Mouse (Mus musculus) G1E-ER4 (cell line): ENCODE results near the gene Ezh2. TPM values are rescaled to one million over a fixed set of nuclear protein-coding genes. Genes with fewer than 3 reads are reported as not detected.

Experiments
- GATA1 ChIP-seq: IDR thresholded peaks from one replicate; pipeline ENCODE4 v1.8.0; 2012; ENCODE audit warnings: low read length, inconsistent platforms
- polyA plus RNA-seq: library from polyadenylated mRNA; stranded (reverse); fragments of >175 nt; gene quantifications from 2 replicates; pipeline ENCODE4 v1.2.3, GENCODE M21; 2012

The Ezh2 gene
- 48.6 and 63.3 TPM in 2 replicates for polyA plus RNA-seq

GRCm38 (mm10) chr6:47594926-47595623 lies at the start of gene Ezh2:
TSS of gene Ezh2 (minus strand) at chr6:47595341.
- TF ChIP-seq GATA1: no peak

DNA sequence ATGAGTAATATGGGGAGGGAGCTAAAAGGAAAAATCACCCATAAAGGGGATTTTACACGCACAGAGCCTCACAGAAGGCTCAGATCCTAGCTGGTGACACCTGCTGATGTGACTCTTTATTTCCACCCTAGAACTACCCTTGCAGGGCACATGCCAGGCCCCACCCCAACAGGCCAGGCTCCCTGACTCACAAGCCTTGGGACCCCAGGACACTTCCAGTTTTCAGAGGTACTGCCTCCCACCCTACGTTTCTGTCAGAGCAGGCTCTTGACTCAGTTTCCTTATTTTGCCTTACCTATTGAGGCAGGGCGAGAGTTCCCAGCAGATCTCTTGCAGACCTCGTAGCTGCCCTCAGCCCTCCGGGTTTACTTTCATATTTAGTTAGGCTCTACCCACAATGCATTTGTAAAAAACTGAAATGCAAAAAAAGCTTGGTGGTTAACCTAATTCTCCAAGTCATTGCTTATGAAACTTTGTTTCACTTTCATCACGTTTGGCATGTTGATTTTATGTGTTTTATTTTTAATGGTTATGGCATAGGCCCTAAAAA lies 41.5 kb upstream of the Ezh2 start:
- TF ChIP-seq GATA1: no peak

- TF ChIP-seq GATA1: no peak
Observed at GRCm38 (mm10) chr6:47635995-47636526, 40.9 kb upstream of the Ezh2 start.

DNA sequence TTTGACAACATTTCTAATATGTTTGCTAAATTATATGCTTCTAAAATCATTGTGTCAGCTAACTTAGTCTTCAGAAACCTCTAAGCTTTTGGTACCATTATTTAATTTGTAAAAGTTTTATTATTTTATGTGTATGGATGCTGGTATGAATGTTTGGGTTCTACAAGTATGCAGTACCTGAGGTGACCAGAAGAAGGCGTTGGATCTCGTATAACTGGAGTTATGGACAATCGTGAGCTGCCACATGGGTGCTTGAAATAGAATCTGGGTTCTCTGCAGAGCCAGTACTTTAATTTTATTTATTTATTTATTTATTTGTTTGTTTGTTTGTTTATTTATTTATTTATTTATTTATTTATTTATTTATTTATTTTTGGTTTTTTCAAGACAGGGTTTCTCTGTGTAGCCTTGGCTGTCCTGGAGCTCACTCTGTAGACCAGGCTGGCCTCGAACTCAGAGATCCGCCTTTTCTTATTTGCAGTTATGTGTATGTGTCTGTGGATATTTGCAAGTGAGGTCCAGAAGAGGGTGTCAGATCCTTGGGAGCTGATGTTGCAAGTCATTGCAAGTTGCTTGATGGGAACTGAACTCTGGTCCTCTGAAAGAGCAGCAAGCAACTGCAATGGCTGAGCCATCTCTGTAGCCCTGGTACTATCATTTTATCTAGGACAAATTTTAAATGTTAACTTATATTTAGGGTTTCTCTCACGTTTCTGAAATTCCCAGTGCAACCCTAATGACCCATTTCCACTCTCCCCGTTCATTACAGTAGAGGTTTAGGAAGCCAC lies 40.3 kb upstream of the Ezh2 start:
- no peak for TF ChIP-seq GATA1

- no peak for TF ChIP-seq GATA1
Observed at GRCm38 (mm10) chr6:47633467-47633866, 38.3 kb upstream of the Ezh2 start.

DNA sequence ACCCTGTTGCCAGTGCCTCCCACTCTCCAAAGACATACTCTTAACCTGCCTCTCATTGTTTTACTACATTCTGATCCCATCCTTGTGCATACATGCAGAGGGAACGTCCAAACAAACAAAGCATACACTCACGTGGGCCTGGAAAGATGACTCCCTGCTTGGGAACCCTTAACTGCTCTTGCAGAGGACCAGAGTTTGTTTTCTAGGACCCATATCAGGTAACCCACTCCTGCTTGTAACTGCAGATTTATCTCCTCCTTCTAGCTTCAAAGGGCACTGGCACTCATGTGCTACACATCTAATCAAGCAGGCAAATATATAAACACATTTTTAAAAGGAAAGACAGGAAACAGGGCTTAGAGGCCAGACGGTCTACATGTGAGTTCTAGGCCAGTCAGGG lies 32.8 kb upstream of the Ezh2 start:
- TF ChIP-seq GATA1: no peak

GRCm38 (mm10) chr6:47621039-47621438 lies 25.9 kb upstream of the Ezh2 start:
- no peak for TF ChIP-seq GATA1

- no peak for TF ChIP-seq GATA1
Observed at GRCm38 (mm10) chr6:47601931-47602330, 6.8 kb upstream of the Ezh2 start.

DNA sequence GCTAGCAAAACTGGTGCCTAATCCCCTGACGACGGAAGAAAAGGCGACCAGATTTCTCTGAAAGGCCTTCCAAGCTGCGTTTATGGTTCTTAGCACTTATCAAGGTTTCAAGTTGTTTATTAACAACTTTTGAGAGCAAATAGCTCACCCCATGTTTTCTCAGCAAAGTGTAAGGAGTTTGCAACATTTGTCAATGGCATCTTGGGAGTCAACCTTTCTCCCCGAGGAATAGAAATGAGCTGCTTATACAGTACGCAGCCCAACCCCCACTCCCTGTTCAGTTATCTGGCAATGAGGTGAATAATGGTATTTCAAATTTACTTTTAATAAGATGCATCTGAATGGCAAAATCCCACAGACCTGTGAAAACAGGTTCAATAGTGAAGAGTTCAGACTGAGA lies 555 bp upstream of the Ezh2 start:
- TF ChIP-seq GATA1: no peak

DNA sequence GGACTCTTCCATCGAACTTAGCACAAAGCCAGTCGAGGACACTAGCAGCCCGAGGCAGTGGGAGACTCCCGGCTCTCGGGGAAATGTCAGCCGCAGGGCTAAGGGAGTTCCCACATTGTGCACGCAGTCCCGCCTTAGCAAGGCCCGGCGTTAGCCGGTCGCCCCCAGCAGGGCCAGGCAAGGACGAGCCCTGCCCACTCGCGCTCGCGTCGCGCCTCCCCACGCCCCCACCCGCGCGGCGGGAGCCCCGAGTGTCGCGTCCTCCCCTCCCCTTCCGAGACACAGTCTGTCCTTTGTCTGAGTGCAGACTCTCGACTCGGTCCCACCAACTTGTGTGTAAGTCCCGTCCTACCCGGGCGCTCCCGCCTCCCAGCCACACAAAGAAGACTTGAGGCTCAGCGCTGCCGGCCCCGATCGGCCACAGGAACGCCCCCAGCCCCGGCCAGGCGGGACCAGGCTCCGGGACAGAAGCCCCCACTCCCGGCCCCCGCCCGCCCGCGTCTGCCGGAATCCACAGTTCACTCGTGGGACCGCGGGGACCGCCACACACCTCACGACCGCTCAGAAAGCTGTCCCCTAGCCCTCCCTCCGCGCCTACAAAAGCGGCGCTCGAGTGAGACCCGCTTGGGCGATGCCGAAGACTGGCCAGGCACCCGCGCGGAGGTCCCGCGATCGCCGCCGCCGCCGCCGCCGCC lies 853 bp downstream of the Ezh2 start:
- no peak for TF ChIP-seq GATA1

GRCm38 (mm10) chr6:47593590-47593989 lies 1.6 kb downstream of the Ezh2 start:
- no peak for TF ChIP-seq GATA1

- TF ChIP-seq GATA1: no peak
Observed at GRCm38 (mm10) chr6:47572887-47573286, 22.3 kb downstream of the Ezh2 start.

DNA sequence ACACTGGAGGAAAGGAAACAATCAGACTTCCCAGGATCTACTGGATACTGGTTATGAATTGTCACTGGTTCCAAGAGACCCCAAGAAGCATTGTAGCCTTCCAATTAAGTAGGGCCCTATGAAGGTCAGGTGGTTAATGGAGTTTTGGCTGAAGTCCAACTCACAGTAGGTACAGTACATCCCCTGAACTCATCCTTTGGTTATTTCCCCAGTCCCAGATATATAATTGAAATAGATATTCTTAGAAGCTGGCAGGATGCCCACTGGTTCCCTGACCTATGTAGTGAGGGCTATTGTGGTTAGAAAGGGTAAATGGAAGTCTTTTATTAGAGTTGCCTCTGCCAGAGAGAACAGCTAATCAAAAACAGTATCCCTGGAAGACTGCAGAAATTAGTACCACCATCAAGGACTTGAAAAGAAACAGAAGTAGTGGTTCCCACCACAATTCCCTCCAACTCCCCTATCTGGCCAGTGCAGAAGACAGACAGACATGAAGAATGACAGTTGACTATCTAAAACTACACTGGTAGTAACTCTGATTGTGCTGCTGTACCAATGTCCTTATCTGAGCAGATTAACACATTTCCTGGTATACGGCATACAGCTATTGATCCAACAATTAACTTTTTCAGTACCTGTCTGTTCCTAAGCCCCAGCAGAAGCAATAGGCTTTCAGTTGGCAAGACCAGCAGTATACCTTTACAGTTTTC lies 29.7 kb downstream of the Ezh2 start:
- peak; percentile 99 for TF ChIP-seq GATA1

DNA sequence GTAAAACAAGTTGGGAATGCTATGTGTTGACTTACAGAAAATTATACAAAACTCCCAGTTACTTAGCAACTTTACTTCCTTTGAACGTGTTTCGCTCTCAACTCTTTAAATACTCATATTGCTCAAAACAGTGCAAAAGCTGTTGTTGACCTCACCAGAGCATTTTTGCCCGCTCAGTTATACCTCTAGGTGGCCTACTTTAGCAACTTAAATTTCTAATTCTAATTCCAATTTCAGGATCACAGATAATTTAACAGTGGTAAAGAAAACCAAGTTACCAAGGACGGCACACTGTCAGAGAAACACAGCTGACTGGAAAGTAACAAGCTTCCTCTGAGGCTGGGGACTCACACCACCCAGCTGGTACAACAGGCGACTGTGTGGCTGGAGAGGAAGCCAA lies 33.7 kb downstream of the Ezh2 start:
- TF ChIP-seq GATA1: no peak

DNA sequence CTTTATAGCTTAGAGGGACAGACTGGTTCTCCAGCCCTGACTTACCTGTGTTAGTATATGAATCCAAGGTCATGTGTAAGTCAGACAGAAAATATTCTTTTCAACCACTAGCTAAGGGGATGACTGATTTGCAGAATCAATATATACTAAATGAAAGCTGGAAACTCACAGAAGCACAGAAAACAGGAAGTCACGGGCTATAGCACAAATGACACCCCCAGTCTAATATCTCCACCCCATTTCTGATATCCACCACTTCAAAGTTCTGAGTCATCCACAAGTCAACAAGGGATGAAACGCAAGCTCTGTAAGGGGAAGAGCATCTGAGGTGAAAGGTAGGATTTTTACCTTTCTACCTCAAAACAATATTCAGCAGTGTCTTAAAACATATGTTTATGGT lies 34.3 kb downstream of the Ezh2 start:
- TF ChIP-seq GATA1: no peak
